Mouse (Mus musculus): ENCODE results near the gene Bola3.
A peak's percentile ranks its signal among the peaks of the same experiment; 100 is the strongest.
"Not testable (repeated sequence)": the region's sequence is repeated elsewhere in the genome, so short reads cannot be mapped to it uniquely, and the experiment has no call there.

Bola3 gene

DNA sequence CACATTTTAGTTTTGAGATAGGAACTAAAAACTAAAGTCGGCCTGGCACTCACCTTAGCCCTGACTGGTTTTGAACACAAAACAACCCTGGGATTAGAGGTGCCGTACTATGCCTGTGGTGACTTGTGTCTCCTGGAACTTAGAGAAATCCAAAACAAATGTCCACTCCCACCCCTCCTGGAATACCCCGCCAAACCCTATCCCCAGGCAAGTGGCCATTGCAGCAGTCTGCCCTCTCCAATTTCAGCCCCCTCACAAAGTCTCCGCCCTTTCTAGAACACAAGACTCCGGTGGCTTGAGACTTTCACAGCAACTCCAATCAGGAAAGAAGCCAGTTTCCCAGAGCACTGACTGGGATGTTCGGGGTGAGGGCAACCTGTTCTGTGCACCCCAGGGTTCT is at the start of gene Bola3:
Gene Bola3 (plus strand): TSS at position 275 of the 400 bp plus-strand sequence.
- DNase-seq (ENCODE audit: low spot score in 2 of 2): no peak

DNA sequence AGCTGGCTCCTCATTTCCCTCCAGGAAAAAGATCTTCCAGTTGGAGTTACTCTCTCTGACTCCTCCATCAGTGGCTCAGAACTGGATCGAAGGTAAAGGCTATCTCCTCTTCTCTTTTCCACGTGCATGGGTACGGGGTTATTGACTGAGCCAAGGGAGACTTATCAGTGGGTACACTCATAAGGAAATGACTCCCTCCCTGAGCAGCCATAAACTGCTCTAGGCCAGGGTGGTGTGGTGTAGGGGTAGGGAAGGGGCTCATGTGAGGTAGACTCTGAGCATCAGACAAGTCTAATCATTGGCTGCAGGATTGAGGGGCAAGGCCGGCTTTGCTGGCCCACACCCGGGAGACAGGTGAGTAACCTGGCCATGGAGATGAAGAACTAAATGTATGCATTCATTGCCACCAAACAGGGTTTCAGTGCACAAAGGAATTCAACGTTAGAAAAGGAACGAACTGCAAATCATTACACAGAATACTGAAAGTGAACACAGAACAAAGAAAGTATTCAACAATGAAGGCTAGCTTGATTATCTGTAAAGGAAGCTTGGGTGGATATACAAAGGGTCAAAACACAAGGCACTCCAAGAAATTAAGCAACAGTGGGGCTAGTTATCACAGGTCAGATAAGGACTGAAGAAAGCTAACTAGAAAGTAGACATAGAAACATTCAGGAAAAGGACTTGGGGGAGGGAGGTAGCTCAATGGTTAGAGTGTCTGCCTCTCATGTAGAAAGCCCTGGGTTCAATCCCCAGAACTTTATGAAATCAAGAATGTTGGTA is 48.3 kb upstream of the Bola3 start:
- no peak for DNase-seq (ENCODE audit: low spot score in 2 of 2)

DNA sequence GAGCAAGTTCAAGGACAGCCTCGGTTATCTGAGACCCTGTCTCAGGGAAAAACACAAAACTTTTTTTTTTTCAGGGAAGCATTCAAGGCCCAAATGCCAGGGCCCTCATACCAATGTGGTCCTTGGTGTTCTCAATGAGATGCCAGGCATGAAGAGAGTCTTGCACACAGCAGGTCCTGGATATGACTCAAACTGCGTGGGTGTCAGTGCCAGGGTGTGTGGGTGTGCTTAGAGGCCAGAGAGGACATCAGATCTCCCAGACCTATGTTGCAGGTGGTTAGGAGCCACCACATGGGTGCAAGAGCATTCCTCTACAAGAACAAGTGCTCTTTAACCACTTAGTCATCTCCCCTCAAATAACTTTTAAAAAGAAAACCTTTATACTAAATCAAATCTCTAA is 47.7 kb upstream of the Bola3 start:
- no peak for DNase-seq (ENCODE audit: low spot score in 2 of 2)

DNA sequence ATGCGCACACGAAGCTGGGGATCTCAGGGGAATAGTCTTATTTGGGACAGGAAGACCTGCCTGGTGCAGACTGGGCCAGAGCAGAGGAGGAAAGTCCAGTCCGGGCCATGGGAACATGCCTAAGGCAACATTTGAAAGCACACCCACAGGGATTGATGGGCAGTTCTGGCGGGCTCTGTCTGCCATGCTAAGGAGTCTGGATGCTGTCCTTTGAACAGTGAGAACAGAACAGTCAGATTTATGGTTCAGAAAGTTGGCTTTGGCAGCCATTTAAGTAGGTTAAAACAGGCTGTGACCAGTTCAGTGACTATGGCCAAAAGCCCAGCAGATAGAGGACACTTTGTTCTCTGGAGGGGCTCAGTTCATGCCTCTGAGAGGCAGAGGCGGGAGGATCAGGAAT is 46.7 kb upstream of the Bola3 start:
- no peak for DNase-seq (ENCODE audit: low spot score in 2 of 2)

DNA sequence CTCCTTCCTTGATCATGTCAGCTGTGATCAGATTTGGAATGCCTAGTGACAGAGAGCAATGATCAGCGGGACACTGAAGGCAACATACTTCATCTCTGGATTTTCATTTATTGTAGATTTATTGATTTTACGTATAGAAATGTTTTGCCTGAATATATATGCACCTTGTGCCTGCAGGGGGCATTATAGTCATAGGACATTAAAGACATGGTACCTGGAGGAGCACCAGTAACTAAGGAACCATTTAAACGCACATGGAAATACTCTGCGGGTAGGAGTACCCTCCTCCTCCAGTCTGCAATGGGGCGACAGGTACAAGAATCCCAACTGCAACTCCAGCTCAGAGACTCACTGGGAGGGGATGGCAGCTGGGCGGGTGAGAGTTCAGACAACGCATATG is 39.9 kb upstream of the Bola3 start:
- no peak for DNase-seq (ENCODE audit: low spot score in 2 of 2)

DNA sequence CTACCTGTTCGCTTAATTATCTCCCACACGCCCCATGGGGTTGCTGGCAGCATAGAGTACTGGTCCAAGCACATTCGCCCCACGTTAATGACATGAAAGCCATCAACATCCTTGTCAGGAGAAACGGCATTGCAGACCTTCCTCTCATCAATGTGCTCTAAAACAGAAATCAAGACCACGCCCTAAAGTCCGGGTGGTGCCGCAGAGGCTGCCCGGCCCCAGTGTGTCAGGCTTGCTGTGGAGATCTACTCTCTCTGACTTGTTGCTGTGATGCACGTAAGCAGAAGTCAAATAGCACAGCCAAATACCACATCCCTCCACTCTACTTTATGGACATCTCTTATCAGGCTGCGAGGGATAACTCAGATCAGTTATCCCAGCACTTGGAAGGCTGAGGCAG is 37.7 kb upstream of the Bola3 start:
- DNase-seq (ENCODE audit: low spot score in 2 of 2): no peak

DNA sequence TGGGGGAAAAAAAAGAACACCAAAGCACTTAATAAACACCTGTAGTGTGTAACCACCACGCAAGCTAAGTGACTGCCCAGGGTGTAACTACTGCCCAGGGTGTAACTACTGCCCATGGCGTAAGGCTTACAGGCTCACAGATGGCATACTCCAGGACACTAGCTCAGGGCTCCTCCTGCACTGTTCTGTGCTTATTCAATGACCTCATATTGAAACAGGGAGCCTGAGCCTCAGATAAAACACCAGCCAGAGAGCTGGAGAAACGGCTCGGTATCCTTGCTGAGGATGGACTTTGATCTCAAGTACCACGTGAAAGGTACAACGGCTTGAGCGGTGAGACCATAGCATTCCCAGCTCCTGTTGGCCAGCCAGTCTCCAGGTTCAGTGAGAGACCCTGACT is 36.9 kb upstream of the Bola3 start:
- no peak for DNase-seq (ENCODE audit: low spot score in 2 of 2)

DNA sequence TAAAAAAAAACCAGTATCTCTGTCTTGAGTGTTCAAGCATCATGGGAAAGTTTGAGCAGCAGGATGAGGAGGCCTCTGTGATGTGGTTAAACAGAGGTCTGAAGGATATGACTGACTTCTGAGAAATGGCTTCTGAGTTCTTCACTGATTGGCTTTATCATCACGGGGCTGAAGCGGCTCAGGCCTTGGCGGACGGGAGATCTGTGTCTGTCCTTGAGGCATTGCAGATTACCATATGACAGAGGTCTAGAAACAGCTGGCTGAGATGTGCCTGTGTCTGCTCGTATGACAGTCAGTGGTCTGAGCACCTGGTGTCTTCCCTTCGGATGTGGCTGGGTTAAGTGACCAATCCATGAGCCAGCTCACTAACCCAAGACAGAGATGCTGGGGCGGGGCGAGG is 36.4 kb upstream of the Bola3 start:
- DNase-seq (ENCODE audit: low spot score in 2 of 2): no peak

DNA sequence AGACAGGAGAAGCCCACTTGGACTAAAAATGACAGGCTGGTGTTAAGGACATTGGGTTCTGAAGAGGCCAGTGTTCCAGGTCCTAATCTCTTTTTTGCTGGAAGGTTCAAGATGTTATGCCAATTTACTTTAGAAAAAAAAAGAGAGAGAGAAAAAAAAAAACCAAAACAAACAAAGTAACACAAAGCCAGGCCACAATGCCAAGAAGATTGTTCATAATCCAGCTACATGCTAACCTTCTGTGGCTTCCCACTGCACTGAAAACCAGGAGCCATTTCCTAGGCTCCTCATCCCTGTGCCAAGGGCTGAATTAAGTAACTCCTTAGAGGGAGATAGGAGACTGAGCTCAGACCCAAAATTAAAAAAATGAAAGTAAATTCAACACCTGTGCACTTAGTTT is 33.7 kb upstream of the Bola3 start:
- no peak for DNase-seq (ENCODE audit: low spot score in 2 of 2)

DNA sequence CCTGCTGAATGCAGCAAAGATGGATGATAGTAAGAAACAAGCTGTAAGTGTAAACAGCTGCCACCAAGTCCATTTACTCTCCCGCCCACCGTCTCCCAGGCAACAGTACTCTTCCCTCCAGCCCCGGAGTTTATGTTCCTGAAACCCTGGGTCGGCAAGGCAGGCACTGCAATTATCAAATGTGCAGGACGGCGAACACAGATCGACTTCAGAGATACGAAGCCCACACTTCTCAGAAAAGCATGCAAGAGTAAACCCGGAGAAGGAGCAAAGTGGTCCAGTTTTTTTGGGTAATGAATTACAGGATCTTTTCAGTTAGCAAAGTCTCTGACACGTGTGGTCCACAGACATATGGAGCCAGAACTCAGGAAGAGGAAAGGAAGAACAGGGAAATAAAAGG is 32.9 kb upstream of the Bola3 start:
- DNase-seq (ENCODE audit: low spot score in 2 of 2): no peak

DNA sequence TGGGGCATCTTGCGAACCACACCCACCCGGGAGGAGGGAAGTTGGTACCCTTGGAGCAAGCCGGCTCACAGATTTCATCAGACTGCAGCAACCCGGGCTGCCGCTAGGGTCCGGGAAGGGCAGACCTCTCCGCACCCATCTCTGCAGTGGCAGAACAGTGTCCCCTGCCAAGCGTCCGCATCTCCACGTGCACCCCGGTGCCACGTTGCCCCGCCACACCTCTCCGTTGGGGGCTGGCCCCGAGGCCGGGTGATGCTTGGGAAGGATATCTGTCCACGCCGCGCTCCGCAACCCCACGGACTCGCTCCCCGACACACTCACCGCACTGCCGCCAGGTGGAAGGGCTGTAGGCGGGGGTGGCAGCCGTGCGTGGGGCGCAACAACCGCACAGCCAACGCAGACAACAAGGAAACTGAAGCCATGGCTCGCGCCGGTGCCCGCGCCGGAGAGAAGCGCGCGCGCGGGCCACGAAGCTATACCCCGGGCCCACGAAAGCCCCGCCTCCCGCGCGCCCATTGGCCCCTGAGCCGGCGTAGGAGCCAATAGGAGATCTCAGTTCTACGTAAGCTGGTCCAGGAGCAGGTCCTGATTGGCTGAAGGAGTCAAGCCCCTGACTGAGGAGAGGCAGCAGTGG is 31.7 kb upstream of the Bola3 start:
- peak; percentile 78 to 86 for DNase-seq (ENCODE audit: low spot score in 2 of 2)

DNA sequence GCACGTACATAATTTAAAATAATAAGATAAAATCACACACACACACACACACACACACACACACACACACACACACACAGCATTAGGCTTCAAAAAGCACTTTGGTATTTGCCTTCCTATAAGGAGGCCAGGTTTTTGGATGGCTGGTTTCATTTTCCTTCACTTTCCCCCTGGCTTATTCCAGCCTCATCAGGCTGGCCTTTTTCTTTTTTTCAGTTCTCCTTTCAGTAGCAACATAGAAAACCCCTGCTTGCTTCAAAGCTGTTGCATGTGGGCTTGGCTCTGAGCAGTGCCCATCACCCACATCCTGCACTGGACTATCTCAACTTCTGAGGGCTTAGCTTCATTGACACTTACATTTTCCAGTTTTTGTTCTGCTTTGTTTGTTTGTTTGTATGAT is 27.0 kb upstream of the Bola3 start:
- no peak for DNase-seq (ENCODE audit: low spot score in 2 of 2)

DNA sequence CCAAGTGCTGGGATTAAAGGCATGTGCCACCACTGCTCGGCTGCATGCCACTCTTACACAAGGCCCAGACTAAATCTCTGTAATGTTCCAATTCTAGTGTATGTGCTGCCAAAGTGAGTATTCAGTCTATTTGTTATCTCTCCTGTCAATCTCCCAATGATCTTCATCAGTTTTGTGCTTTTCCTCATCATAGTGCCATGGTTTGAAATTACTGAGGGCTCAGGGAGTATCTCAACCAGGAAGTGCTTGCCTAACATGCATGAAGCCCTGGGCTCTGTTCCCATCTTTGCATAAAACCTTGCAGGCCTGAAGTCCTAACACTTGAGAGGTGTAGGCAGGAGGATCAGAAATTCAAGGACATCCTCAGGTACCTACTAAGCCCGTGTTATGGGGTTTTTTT is 26.2 kb upstream of the Bola3 start:
- DNase-seq (ENCODE audit: low spot score in 2 of 2): no peak

DNA sequence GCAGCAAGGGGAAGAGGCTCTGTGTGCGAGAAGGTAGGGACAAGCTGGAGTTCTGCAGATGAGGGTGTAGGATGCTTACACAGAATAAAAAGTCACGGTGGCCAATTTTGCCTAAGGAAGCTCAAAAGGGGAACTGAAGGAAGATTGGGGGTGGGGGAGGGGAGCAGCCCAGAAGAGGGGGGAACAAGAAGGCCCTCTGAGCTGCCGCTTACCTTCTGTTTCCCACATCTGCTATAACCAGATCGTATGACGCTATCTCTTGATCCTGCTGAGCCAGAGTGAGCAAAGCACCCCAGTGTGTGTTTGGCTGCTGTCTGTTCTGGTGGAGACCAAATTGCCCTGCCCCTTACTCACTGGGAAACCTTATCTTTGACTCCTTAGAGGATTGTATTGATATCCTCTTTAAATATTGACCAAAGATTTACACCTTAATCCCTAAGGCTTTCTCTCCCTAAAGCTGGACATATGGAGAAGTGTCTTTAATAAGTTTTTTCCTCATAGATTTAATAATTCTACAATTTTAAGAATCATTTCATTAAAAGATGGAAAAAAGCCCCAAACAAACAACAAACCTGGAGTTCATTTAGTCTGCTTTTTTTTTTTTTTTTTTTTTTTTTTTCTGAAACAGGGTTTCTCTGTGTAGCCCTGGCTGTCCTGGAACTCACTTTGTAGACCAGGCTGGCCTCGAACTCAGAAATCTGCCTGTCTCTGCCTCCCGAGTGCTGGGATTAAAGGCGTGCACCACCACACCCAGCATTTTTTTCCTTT is 25.1 kb upstream of the Bola3 start:
- DNase-seq (ENCODE audit: low spot score in 2 of 2): no peak

DNA sequence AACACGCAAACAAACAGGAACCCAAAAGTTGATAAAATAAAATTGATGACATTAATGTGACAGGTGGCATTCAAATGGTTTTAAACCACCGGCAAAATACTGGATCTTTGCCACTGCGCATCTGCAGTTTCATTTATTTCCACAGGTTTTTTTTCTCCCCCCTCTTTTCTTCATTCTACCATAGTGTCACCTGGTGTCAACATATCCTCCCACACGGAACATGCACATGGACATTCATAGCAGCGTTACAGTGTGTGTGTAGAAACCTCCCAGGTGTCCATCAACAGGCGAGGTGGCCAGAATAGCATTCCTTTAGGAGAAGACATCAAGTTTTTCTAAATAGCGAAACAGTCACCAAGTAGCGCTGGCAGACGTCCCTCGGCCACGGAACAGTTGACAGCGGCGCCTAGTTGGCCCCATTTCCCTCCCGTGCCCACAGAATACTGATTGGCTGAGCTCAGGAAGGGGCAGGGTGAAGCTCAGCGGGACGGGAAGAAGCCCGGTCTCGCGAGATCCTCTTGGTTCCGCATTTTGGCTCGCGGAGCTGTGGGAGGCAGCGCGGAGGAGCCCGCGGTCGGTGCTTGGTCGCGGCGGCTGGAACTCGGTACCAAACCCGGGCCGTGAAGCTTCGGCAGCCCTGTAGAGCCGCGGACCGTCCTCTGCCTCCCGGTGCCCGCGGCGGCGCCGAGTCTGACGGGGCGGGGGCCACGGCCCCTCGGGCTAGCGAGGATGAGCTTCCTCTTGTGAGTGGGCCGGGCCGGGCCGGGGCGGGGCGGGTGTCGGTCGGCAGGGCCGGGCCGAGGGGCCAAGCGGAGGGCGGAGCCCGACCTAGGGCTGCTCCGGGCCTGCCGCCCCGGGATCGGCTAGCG is 23.2 kb upstream of the Bola3 start, which contains the start of the genes Mthfd2 and Mob1a:
Gene Mthfd2 (minus strand): TSS at position 384 of the 869 bp plus-strand sequence.
Gene Mob1a (plus strand): TSS at position 492 of the 869 bp plus-strand sequence.
- DNase-seq (ENCODE audit: low spot score in 2 of 2): peak; percentile 92 to 93

DNA sequence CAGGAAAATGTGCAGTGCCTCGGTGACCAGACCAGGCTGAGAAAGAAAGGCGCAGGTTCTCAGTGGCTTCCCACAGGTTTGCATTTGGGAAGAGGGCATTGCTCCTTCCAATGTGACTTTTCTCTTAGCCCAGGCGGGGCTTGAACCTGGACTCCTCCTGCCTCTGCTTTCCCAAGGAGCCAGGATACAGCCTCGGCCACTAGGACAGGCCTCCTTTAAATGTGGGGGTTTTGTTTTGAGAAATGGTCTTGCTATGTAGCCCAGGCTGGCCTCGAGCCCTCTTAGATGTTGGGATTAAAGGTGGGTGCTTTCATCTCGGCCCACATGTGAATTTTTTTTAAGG is 22.6 kb upstream of the Bola3 start:
- no peak for DNase-seq (ENCODE audit: low spot score in 2 of 2)

DNA sequence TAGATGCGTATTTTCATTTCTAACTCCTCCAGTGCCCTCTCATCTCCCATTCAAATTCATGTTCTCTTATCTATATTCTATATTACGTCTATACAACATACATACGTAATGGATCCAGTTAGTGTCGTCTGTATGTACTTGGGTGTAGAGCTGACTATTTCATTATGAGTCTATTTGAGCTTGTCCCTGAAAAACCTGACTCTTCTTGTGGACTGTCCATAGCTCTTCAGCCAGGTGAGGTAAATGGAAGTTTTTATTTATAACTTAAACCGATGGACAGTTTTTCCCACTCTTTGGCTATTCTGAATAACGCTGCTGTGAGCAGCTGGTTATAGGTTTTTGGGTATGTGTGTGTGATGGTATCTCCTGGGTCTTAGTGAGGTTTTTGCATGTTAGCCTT is 22.2 kb upstream of the Bola3 start:
- no peak for DNase-seq (ENCODE audit: low spot score in 2 of 2)

DNA sequence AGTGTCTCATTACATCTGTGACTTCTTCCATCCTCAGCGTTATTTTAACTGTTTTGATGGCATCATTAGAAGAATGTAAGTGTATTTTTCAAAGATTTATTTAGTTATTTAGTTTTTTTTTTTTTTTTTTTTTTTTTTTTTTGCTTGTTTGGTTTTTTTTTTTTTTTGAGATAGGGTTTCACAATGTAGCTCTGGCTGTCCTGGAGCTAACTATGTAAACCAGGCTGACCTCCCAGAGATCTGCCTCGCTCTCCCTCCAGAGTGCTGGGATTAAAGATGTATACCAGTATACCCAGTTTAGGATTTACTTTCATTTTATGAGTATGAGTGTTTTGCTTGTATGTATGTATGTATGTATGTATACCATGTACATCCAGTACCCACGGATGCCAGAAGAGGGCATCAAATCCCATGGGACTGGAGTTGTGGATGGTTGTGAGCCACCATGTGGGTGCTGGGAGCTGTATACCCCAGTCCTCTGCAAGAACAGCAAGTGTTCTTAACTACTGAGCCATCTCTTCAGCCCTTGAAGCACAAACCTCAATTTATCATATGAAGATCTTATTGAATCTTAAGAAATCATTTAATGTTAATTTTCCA is 21.3 kb upstream of the Bola3 start:
- no peak for DNase-seq (ENCODE audit: low spot score in 2 of 2)

DNA sequence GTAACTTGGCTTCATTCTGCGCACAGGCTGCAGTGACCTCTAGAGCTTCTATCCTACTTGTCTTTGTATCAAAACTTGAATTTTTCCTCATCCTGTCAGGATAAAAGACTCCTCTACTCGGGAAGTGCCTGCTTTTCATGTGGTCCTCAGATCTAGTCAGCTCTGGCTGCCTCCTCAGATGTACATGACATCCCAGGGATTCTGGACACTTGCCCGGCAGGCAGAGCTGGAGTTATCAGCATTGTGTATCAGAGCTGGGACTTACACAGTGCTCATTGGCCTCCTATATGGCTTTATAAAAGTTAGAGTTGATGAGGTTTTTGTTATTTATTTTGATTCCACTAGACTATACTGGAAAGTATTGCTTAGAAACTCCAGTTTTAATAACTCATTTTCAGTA is 7.6 kb upstream of the Bola3 start:
- no peak for DNase-seq (ENCODE audit: low spot score in 2 of 2)

DNA sequence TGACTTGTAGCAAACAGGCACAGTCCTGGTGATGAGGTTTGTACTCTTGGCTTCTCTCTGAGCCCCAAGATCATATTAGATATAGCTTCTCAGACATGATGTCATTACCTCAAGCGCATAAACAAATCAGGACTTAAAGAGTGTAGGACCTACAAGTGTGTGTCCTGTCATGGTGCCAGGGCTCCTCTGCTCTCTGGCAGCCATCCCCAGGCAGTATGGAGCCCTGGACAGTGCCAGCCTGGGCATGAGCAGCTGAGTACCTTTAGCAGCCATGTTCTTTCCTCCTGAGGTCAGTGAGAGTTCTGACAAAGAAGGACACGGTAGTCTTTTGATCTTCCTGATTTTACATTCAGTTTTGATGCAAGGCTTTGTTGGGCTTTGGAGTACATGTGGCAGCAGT is 6.0 kb upstream of the Bola3 start:
- DNase-seq (ENCODE audit: low spot score in 2 of 2): no peak

DNA sequence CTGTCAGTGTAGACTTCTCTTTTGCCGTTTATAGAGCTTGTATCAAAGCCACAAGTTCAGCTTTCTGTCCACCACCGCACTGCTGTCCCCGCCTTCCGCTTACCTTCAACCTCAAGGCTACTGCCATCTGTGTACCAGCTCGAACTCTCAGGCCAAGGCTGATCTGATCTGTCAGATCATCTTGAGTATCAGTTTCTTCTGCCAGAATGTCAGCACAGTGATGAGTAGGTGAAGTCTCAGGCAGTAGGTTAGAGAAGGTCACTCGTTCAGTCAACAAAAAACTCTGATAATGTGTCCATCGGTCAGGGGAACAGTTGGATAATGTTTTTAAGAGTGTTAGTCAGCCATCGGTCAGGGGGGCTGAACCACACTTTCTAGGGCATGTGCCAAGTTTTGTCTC is 3.7 kb upstream of the Bola3 start:
- not testable (repeated sequence) for DNase-seq (ENCODE audit: low spot score in 2 of 2)

Data from urinary bladder, postnatal 36 days (tissue).